Comparison of ENCODE assay signal across 11 mouse cellular contexts in the genomic region with DNA sequence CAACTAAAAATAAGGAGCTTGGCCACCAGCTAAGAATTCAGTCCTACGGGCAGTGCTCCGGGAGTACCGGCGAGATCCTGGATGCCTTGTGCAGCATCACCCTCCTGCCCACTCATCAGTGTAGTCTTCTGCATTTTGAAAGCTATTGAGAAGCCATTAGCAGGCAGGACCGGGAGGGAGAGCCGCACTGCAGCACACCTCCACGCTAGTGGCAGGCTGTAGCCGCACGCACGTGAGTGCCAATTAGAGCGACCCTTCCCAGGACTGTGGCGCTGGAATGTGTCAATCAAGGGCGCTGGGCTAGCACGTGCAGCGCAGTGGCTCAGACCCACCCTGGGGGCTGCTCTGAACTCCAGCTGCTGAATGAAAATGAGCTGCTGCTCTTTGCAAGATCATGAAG.
DNase-seq lines count a peak whose midpoint lies in the region; ATAC-seq and TF ChIP-seq lines count a peak whose summit lies in the region.
"Had no signal": no experiment of that assay in that cellular context is flagged by ENCODE, and none has a peak within 500 bp of the region (broad histone marks: within the 10 kb centered on the region; RNA-seq: fewer than 3 reads in every experiment).

No protein-coding gene starts in this region.

- H3K27ac ChIP-seq in layer of hippocampus, adult 2 months, result peak overlapping the region; percentile 59
- H3K27ac ChIP-seq in forebrain, embryonic 13.5 days, result no peak overlapping the region
- 0 out of 2 replicates have a peak overlapping the region, but pooled peaks have one; percentile 4 for H3K27ac ChIP-seq in hindbrain, postnatal 0 days
- H3K27ac ChIP-seq in olfactory bulb, adult 2 months (ENCODE audit: insufficient read depth, low read depth, low read length), result peak overlapping the region; percentile 87
- no peak overlapping the region for H3K27ac ChIP-seq in stomach, postnatal 0 days (replicated peaks)
- H3K27ac ChIP-seq: liver, embryonic 15.5 days; stomach, embryonic 15.5 days had no signal

- ATAC-seq in forebrain, embryonic 13.5 days, result peak; percentile 94
- peak; percentile 87 for ATAC-seq in hindbrain, postnatal 0 days
- no peak for ATAC-seq in inflammation-experienced regulatory T-cells, adult 6 months
- no peak for ATAC-seq in stomach, postnatal 0 days (ENCODE audit: low FRiP score, low TSS enrichment)

- TF ChIP-seq POLR2A in olfactory bulb, adult 2 months (IDR thresholded peaks at IDR 0.05; ENCODE audit: insufficient read depth, low read depth, low read length), result no peak

- peaks cover 9% of the 10 kb centered on the region for H3K4me1 ChIP-seq in forebrain, embryonic 13.5 days
- H3K4me1 ChIP-seq in hindbrain, postnatal 0 days (ENCODE audit: insufficient read depth, low read length), result no peaks in the 10 kb centered on the region
- peaks cover 13% of the 10 kb centered on the region for H3K4me1 ChIP-seq in olfactory bulb, adult 2 months (ENCODE audit: control insufficient read depth, insufficient read depth, low read length)
- H3K4me1 ChIP-seq in stomach, postnatal 0 days (replicated peaks; ENCODE audit: control insufficient read depth, insufficient read depth), result no peaks in the 10 kb centered on the region
- H3K4me1 ChIP-seq: liver, embryonic 15.5 days; stomach, embryonic 15.5 days had no signal

- WGBS in forebrain, embryonic 13.5 days, result under 1% methylated on average over 15 of the region's 15 CpGs
- 3% methylated on average over 15 of the region's 15 CpGs for WGBS in hindbrain, postnatal 0 days
- 3% methylated on average over 15 of the region's 15 CpGs for WGBS in olfactory bulb, adult 2 months
- 6% methylated on average over 15 of the region's 15 CpGs for WGBS in stomach, postnatal 0 days

- TF ChIP-seq EP300 in stomach, postnatal 0 days (optimal IDR thresholded peaks at IDR 0.05), result no peak

- H3K27me3 ChIP-seq in forebrain, embryonic 13.5 days, result peaks cover 9% of the 10 kb centered on the region; the same call in 1 of the 2 replicates
- H3K27me3 ChIP-seq in hindbrain, postnatal 0 days (ENCODE audit: insufficient read depth, low read length), result no peaks in the 10 kb centered on the region
- H3K27me3 ChIP-seq in stomach, postnatal 0 days (ENCODE audit: control insufficient read depth, insufficient read depth, low read length), result no peaks in the 10 kb centered on the region

- peak overlapping the region; percentile 44 for H3K4me3 ChIP-seq in layer of hippocampus, adult 2 months
- H3K4me3 ChIP-seq in forebrain, embryonic 13.5 days, result peak overlapping the region; percentile 27
- H3K4me3 ChIP-seq in hindbrain, postnatal 0 days (ENCODE audit: low read length), result peak overlapping the region; percentile 32
- peak overlapping the region; percentile 59 for H3K4me3 ChIP-seq in olfactory bulb, adult 2 months (ENCODE audit: insufficient read depth, low read depth, low read length)
- no peak overlapping the region for H3K4me3 ChIP-seq in stomach, postnatal 0 days (ENCODE audit: low read depth, low read length)
- H3K4me3 ChIP-seq: liver, embryonic 15.5 days; stomach, embryonic 15.5 days had no signal

- 0 out of 2 replicates have a peak overlapping the region, but pooled peaks have one; percentile 22 for H3K9ac ChIP-seq in forebrain, embryonic 13.5 days
- peak overlapping the region; percentile 41 for H3K9ac ChIP-seq in hindbrain, postnatal 0 days (replicated peaks; ENCODE audit: low read length)
- H3K9ac ChIP-seq in stomach, postnatal 0 days (ENCODE audit: low read length), result no peak overlapping the region
- H3K9ac ChIP-seq: liver, embryonic 15.5 days; stomach, embryonic 15.5 days had no signal

- peak overlapping the region; percentile 61 for H3K4me2 ChIP-seq in forebrain, embryonic 13.5 days
- H3K4me2 ChIP-seq in hindbrain, postnatal 0 days (ENCODE audit: low read depth, low read length), result peak overlapping the region; percentile 60
- no peak overlapping the region for H3K4me2 ChIP-seq in stomach, postnatal 0 days (replicated peaks; ENCODE audit: low read depth)
- H3K4me2 ChIP-seq: liver, embryonic 15.5 days; stomach, embryonic 15.5 days had no signal

- no peak for TF ChIP-seq CTCF in layer of hippocampus, adult 2 months (conservative IDR thresholded peaks at IDR 0.05)
- no peak for TF ChIP-seq CTCF in hindbrain, postnatal 0 days (IDR thresholded peaks at IDR 0.05; ENCODE audit: low read depth)
- TF ChIP-seq CTCF in olfactory bulb, adult 2 months (IDR thresholded peaks at IDR 0.05; ENCODE audit: insufficient read depth, low read depth, low read length), result no peak
- no peak for TF ChIP-seq CTCF in stomach, postnatal 0 days (IDR thresholded peaks at IDR 0.05; ENCODE audit: low read depth)

- no peak for DNase-seq in layer of hippocampus, adult 2 months (ENCODE audit: low spot score in 2 of 2)
- no peak for DNase-seq in layer of hippocampus, adult 11-12 months (ENCODE audit: low spot score)
- DNase-seq in hindbrain, postnatal 0 days (ENCODE audit: low spot score), result peak; percentile 65
- DNase-seq in urinary bladder, postnatal 25 days (ENCODE audit: low spot score), result no peak
- no peak for DNase-seq in stomach, postnatal 0 days (ENCODE audit: low spot score)

- H3K9me3 ChIP-seq in forebrain, embryonic 13.5 days (replicated peaks), result no peaks in the 10 kb centered on the region
- H3K9me3 ChIP-seq in hindbrain, postnatal 0 days (ENCODE audit: low read length), result no peaks in the 10 kb centered on the region
- H3K9me3 ChIP-seq in stomach, postnatal 0 days (ENCODE audit: control insufficient read depth, low read length), result no peaks in the 10 kb centered on the region
- H3K9me3 ChIP-seq: G1E; liver, embryonic 15.5 days; stomach, embryonic 15.5 days had no signal

- H3K36me3 ChIP-seq in forebrain, embryonic 13.5 days (ENCODE audit: poor library complexity, severe bottlenecking), result no peaks in the 10 kb centered on the region
- no peaks in the 10 kb centered on the region for H3K36me3 ChIP-seq in hindbrain, postnatal 0 days (ENCODE audit: insufficient read depth, low read length)
- no peaks in the 10 kb centered on the region for H3K36me3 ChIP-seq in stomach, postnatal 0 days (ENCODE audit: control insufficient read depth, insufficient read depth, low read length)
- H3K36me3 ChIP-seq: G1E; liver, embryonic 15.5 days; stomach, embryonic 15.5 days had no signal

Comparison
In these comparisons a context has a peak if more than half of its experiments do, and no peak if none do; other contexts are left out.
1. H3K27ac ChIP-seq: peak in layer of hippocampus, adult 2 months (single experiment), hindbrain, postnatal 0 days (single experiment) and olfactory bulb, adult 2 months (single experiment); none in forebrain, embryonic 13.5 days (single experiment) and stomach, postnatal 0 days (single experiment).
2. ATAC-seq: peak in forebrain, embryonic 13.5 days (single experiment) and hindbrain, postnatal 0 days (single experiment); none in inflammation-experienced regulatory T-cells, adult 6 months (single experiment) and stomach, postnatal 0 days (single experiment).